Mouse (Mus musculus) G1E (cell line): ENCODE measurements around the gene Lmbr1l. TPM values are rescaled to one million over a fixed set of nuclear protein-coding genes. Genes with fewer than 3 reads are reported as not detected.

ENCODE experiments used
- ATAC-seq: 2 replicates; pipeline ENCODE4 v1.8.0; 2016; ENCODE audit warnings: mild to moderate bottlenecking; ENCODE audit not compliant: insufficient number of reproducible peaks, poor library complexity, low FRiP score, severe bottlenecking; ENCODE audit errors: extremely low read depth
- DNase-seq: peaks from one replicate; pipeline ENCODE4 v3.0.0; 2012; ENCODE audit warnings: low spot score
- H3K27me3 ChIP-seq: 2 replicates; pipeline ENCODE4 v1.6.1; 2012; ENCODE audit warnings: mild to moderate bottlenecking, low read length, inconsistent platforms; ENCODE audit not compliant: insufficient read depth
- H3K36me3 ChIP-seq: replicated peaks from 2 replicates; pipeline ENCODE3; 2012; ENCODE audit warnings: mild to moderate bottlenecking, inconsistent platforms
- H3K4me1 ChIP-seq: 2 replicates; pipeline ENCODE4 v1.6.1; 2012; ENCODE audit warnings: low read depth, low read length, inconsistent platforms, mixed read lengths; ENCODE audit not compliant: insufficient read depth
- H3K4me3 ChIP-seq: 2 replicates; pipeline ENCODE4 v1.5.1; 2012; ENCODE audit warnings: low read depth, mild to moderate bottlenecking, inconsistent platforms, low read length, moderate library complexity, mixed read lengths
- H3K9me3 ChIP-seq: replicated peaks from 2 replicates; pipeline ENCODE4 v1.6.1; 2012; ENCODE audit warnings: inconsistent platforms
- CTCF ChIP-seq: IDR thresholded peaks from 2 replicates; pipeline ENCODE4 v1.5.1; 2012; ENCODE audit warnings: low read depth, low read length, inconsistent platforms, mixed read lengths
- GATA1 ChIP-seq: IDR thresholded peaks from 2 replicates; pipeline ENCODE4 v1.6.1; 2012; ENCODE audit warnings: borderline replicate concordance, low read length, inconsistent platforms, mixed read lengths
- GATA2 ChIP-seq: IDR thresholded peaks from 2 replicates; pipeline ENCODE4 v1.6.1; 2012; ENCODE audit warnings: low read depth, low read length, inconsistent platforms, borderline replicate concordance
- POLR2AphosphoS5 ChIP-seq: IDR thresholded peaks from 2 replicates; pipeline ENCODE4 v1.6.1; 2012; ENCODE audit warnings: low read depth, low read length, inconsistent platforms; ENCODE audit not compliant: insufficient replicate concordance
- TAL1 ChIP-seq: conservative IDR thresholded peaks from 2 replicates; pipeline ENCODE4 v1.6.1; 2012; ENCODE audit warnings: low read depth, low read length, inconsistent platforms, mixed read lengths
- polyA plus RNA-seq: library from polyadenylated mRNA; stranded (reverse); fragments of >175 nt; gene quantifications from 2 replicates; pipeline ENCODE4 v1.2.3, GENCODE M21; 2012
- total RNA-seq, 2 experiments: library from RNA; stranded (forward) in 1 of 2; stranded (reverse) in 1 of 2; fragments of 200-1000 nt in 1 of 2; fragments of >200 nt in 1 of 2; fragmentation: Nextera tagmentation in 1 of 2; gene quantifications; 2 replicates each; pipeline ENCODE4 v1.2.3; 2014 to 2017

Gene Lmbr1l
- total and polyA plus RNA-seq, 3 experiments: 4.5 to 17.1 (median 9.6) TPM

- no peak overlapping the region for H3K4me3 ChIP-seq
- DNase-seq (no peak), ATAC-seq (no peak)
- H3K4me1 ChIP-seq: peaks cover 54% of the 10 kb centered on the region
- peaks cover 84% of the 10 kb centered on the region for H3K36me3 ChIP-seq
- TF ChIP-seq GATA1 (no peak), GATA2 (no peak), CTCF (no peak), TAL1 (no peak), POLR2AphosphoS5 (no peak)
- no peaks in the 10 kb centered on the region; the same call in 1 of the 2 replicates for H3K27me3 ChIP-seq
- no peaks in the 10 kb centered on the region for H3K9me3 ChIP-seq
Measured at GRCm38 (mm10) chr15:98866501-98866900, 51.5 kb downstream of the Lmbr1l start.

- H3K36me3 ChIP-seq: peaks cover 91% of the 10 kb centered on the region
- ATAC-seq: no peak
- peaks cover 61% of the 10 kb centered on the region for H3K4me1 ChIP-seq
- H3K27me3 ChIP-seq: no peaks in the 10 kb centered on the region; the same call in 1 of the 2 replicates
- no peak for DNase-seq
- H3K4me3 ChIP-seq: no peak overlapping the region
- TF ChIP-seq GATA2 (no peak), TAL1 (no peak), GATA1 (no peak), CTCF (no peak), POLR2AphosphoS5 (no peak)
- no peaks in the 10 kb centered on the region for H3K9me3 ChIP-seq
Measured at GRCm38 (mm10) chr15:98865771-98866170, 52.3 kb downstream of the Lmbr1l start.

GRCm38 (mm10) chr15:98864951-98865350 lies 53.1 kb downstream of the Lmbr1l start:
- Histone ChIP-seq H3K4me1 (peaks cover 61% of the 10 kb centered on the region), H3K9me3 (no peaks in the 10 kb centered on the region), H3K36me3 (peaks cover 99% of the 10 kb centered on the region), H3K27me3 (no peaks in the 10 kb centered on the region; the same call in 1 of the 2 replicates), H3K4me3 (no peak overlapping the region)
- no peak for DNase-seq
- ATAC-seq: no peak
- TF ChIP-seq GATA1: no peak
- no peak for TF ChIP-seq CTCF
- TF ChIP-seq TAL1: no peak
- TF ChIP-seq POLR2AphosphoS5: no peak
- no peak for TF ChIP-seq GATA2

GRCm38 (mm10) chr15:98863451-98863958 lies 54.5 kb downstream of the Lmbr1l start:
- Histone ChIP-seq H3K36me3 (peaks cover 100% of the 10 kb centered on the region), H3K27me3 (no peaks in the 10 kb centered on the region; the same call in 1 of the 2 replicates), H3K4me1 (peaks cover 55% of the 10 kb centered on the region), H3K9me3 (no peaks in the 10 kb centered on the region), H3K4me3 (no peak overlapping the region)
- ATAC-seq: no peak
- TF ChIP-seq TAL1 (no peak), POLR2AphosphoS5 (no peak), CTCF (no peak), GATA2 (no peak), GATA1 (no peak)
- no peak for DNase-seq

GRCm38 (mm10) chr15:98861701-98862410 lies 56.2 kb downstream of the Lmbr1l start:
- peaks cover 39% of the 10 kb centered on the region for H3K4me1 ChIP-seq
- ATAC-seq (no peak), DNase-seq (no peak)
- no peaks in the 10 kb centered on the region for H3K9me3 ChIP-seq
- TF ChIP-seq GATA2 (no peak), CTCF (no peak), POLR2AphosphoS5 (no peak), TAL1 (no peak), GATA1 (no peak)
- H3K27me3 ChIP-seq: no peaks in the 10 kb centered on the region; the same call in 1 of the 2 replicates
- peaks cover 100% of the 10 kb centered on the region for H3K36me3 ChIP-seq
- H3K4me3 ChIP-seq: no peak overlapping the region

- no peak for TF ChIP-seq GATA2
- Histone ChIP-seq H3K4me3 (no peak overlapping the region), H3K4me1 (peaks cover 32% of the 10 kb centered on the region), H3K36me3 (peaks cover 100% of the 10 kb centered on the region), H3K9me3 (no peaks in the 10 kb centered on the region), H3K27me3 (no peaks in the 10 kb centered on the region; the same call in 1 of the 2 replicates)
- DNase-seq (no peak), ATAC-seq (no peak)
Measured at GRCm38 (mm10) chr15:98860921-98861320, 57.1 kb downstream of the Lmbr1l start.

- H3K9me3 ChIP-seq: no peaks in the 10 kb centered on the region
- DNase-seq (no peak), ATAC-seq (no peak)
- peaks cover 100% of the 10 kb centered on the region for H3K36me3 ChIP-seq
- TF ChIP-seq GATA1 (no peak), CTCF (no peak), GATA2 (no peak), POLR2AphosphoS5 (no peak), TAL1 (no peak)
- H3K27me3 ChIP-seq: no peaks in the 10 kb centered on the region
- no peak overlapping the region; the same call in 1 of the 2 replicates for H3K4me3 ChIP-seq
- peaks cover 27% of the 10 kb centered on the region for H3K4me1 ChIP-seq
Measured at GRCm38 (mm10) chr15:98859319-98860043, 58.5 kb downstream of the Lmbr1l start.
